Mouse (Mus musculus): ENCODE measurements around the gene Zic5.

DNA sequence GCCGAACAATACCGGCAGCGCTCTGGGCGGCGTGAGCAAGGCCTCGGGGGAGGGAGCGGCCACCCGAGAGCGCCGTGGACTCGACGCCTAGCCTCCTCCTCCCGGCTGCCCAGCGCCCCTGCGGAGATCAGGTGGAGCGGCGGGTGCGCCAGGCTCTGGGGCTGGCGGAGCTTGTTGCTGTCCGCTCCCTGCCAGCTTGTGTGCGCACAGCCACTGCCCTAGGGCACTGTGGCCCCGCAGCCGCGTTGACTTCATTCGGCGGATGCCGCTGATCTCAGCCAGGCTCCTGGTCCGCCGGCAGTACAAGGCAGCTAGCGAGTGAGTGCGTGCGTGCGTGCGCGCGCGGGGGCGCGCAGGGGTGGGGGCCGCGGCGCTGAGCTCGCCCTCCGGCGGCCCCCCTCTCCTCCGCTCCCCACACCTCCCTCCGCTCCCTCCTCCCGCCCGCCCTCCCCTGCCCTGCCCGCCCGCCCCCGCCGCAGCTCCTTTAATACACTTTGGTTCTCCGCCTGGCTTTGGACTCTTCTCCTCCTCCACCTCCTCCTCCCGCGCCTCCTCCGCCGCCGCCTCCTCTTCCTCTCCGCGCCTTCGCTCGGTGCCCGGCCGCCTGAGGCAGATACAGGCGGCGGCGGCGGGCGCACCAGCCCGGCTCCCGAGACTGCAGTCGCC lies 9.5 kb upstream of the Zic5 start, which contains the start of gene Zic2:
- TF ChIP-seq GATA1 (IDR thresholded peaks at IDR 0.05; ENCODE audit: borderline replicate concordance, low read length) (no peak), FLI1 (IDR thresholded peaks at IDR 0.05; ENCODE audit: low read length) (no peak)
